Mouse (Mus musculus) liver, adult 2 months (tissue): ENCODE measurements around the gene Plpp2.

Experiments
- CTCF ChIP-seq: fragments of 200-500 bp; IDR thresholded peaks from 2 replicates; pipeline ENCODE4 v1.5.1; 2011; ENCODE audit warnings: low read depth, low read length, control low read depth
- POLR2A ChIP-seq: fragments of 200-500 bp; IDR thresholded peaks from 2 replicates; pipeline ENCODE4 v1.6.1; 2011; ENCODE audit warnings: low read length, control low read depth; ENCODE audit not compliant: insufficient read depth; ENCODE audit errors: extremely low read depth

GRCm38 (mm10) chr10:79540746-79541145, 7.2 kb upstream of the Plpp2 start:
- TF ChIP-seq POLR2A, result no peak
- TF ChIP-seq CTCF, result no peak
